Mouse (Mus musculus) MEL (cell line): ENCODE data around the gene Prox1. TPM values are rescaled to one million over a fixed set of nuclear protein-coding genes. Genes with fewer than 3 reads are reported as not detected.

Source experiments
- DNase-seq: peaks from one replicate; pipeline ENCODE4 v3.0.0; 2011; ENCODE audit warnings: low read depth, low spot score
- H3K27ac ChIP-seq: 2 replicates; pipeline ENCODE4 v1.5.1; 2012; ENCODE audit warnings: low read depth, mild to moderate bottlenecking, control low read depth, low read length, moderate library complexity; ENCODE audit not compliant: control insufficient read depth
- H3K27me3 ChIP-seq, 2 experiments: fragments of 150-350 bp in 1 of 2; sonication (generic) in 1 of 2; 2 replicates each; pipeline ENCODE4 v1.6.1; 2012; ENCODE audit warnings: low read length in 2 of 2, mild to moderate bottlenecking in 2 of 2, improper control_type of control experiment in 1 of 2, moderate library complexity in 1 of 2; ENCODE audit not compliant: insufficient read depth in 2 of 2, control insufficient read depth in 1 of 2
- H3K36me3 ChIP-seq, 2 experiments: 2 replicates each; pipeline ENCODE4 v1.6.1; 2012 to 2014; ENCODE audit warnings: low read length in 2 of 2, improper control_type of control experiment in 1 of 2, inconsistent platforms in 1 of 2, mild to moderate bottlenecking in 1 of 2; ENCODE audit not compliant: insufficient read depth in 2 of 2, control insufficient read depth in 1 of 2
- H3K4me1 ChIP-seq, 2 experiments: fragments of 150-350 bp in 1 of 2; sonication (generic) in 1 of 2; 2 replicates each; pipeline ENCODE4 v1.6.1; 2012; ENCODE audit warnings: low read length in 2 of 2, improper control_type of control experiment in 1 of 2, mild to moderate bottlenecking in 1 of 2; ENCODE audit not compliant: insufficient read depth in 2 of 2, control insufficient read depth in 1 of 2
- H3K4me3 ChIP-seq, 2 experiments: fragments of 150-350 bp in 1 of 2; sonication (generic) in 1 of 2; 2 replicates each; pipeline ENCODE4 v1.5.1; 2012; ENCODE audit warnings: low read depth in 2 of 2, low read length in 2 of 2, mild to moderate bottlenecking in 2 of 2, moderate library complexity in 2 of 2, control low read depth in 1 of 2, improper control_type of control experiment in 1 of 2; ENCODE audit not compliant: control insufficient read depth in 1 of 2, insufficient read depth in 1 of 2
- H3K79me2 ChIP-seq: 2 replicates; pipeline ENCODE4 v1.6.1; 2012; ENCODE audit warnings: mild to moderate bottlenecking, low read length, moderate library complexity; ENCODE audit not compliant: control insufficient read depth, poor library complexity, insufficient read depth
- H3K9ac ChIP-seq: 2 replicates; pipeline ENCODE4 v1.6.1; 2012; ENCODE audit warnings: low read depth, mild to moderate bottlenecking, control low read depth, low read length, moderate library complexity; ENCODE audit not compliant: control insufficient read depth, poor library complexity, severe bottlenecking
- H3K9me3 ChIP-seq: fragments of 150-350 bp; sonication (generic); replicated peaks from 2 replicates; pipeline ENCODE4 v1.6.1; 2012; ENCODE audit warnings: mild to moderate bottlenecking, low read length, improper control_type of control experiment, moderate library complexity; ENCODE audit not compliant: insufficient read depth
- BHLHE40 ChIP-seq: IDR thresholded peaks from 2 replicates; pipeline ENCODE4 v1.6.1; 2012; ENCODE audit warnings: low read depth, mild to moderate bottlenecking, inconsistent platforms, low read length, improper control_type of control experiment, borderline replicate concordance
- CHD1 ChIP-seq: IDR thresholded peaks from 2 replicates; pipeline ENCODE4 v1.6.1; 2012; ENCODE audit warnings: low read depth, mild to moderate bottlenecking, inconsistent platforms, low read length, improper control_type of control experiment
- CHD2 ChIP-seq: IDR thresholded peaks from 2 replicates; pipeline ENCODE4 v1.6.1; 2011; ENCODE audit warnings: low read length, improper control_type of control experiment
- CTCF ChIP-seq, 3 experiments: IDR thresholded peaks in 2 of 3; conservative IDR thresholded peaks in 1 of 3; 2 replicates each; pipeline ENCODE4 v1.5.1; 2011 to 2012; ENCODE audit warnings: low read length in 3 of 3, low read depth in 2 of 3, mild to moderate bottlenecking in 2 of 3, improper control_type of control experiment in 1 of 3, inconsistent platforms in 1 of 3, mixed read lengths in 1 of 3, moderate library complexity in 1 of 3; ENCODE audit not compliant: control insufficient read depth in 1 of 3, insufficient read depth in 1 of 3, poor library complexity in 1 of 3, severe bottlenecking in 1 of 3
- E2F4 ChIP-seq: IDR thresholded peaks from 2 replicates; pipeline ENCODE4 v1.6.1; 2011; ENCODE audit warnings: low read depth, low read length, improper control_type of control experiment, borderline replicate concordance
- ELF1 ChIP-seq: IDR thresholded peaks from 2 replicates; pipeline ENCODE4 v1.6.1; 2014; ENCODE audit warnings: low read depth, mild to moderate bottlenecking, inconsistent platforms, low read length, improper control_type of control experiment, moderate library complexity
- EP300 ChIP-seq, 2 experiments: IDR thresholded peaks; 2 replicates each; pipeline ENCODE4 v1.6.1; 2011; ENCODE audit warnings: improper control_type of control experiment in 2 of 2, low read length in 2 of 2, low read depth in 1 of 2, mild to moderate bottlenecking in 1 of 2
- GABPA ChIP-seq: IDR thresholded peaks from 2 replicates; pipeline ENCODE4 v1.6.1; 2012; ENCODE audit warnings: low read depth, mild to moderate bottlenecking, inconsistent platforms, low read length, improper control_type of control experiment, moderate library complexity
- GATA1 ChIP-seq: IDR thresholded peaks from 2 replicates; pipeline ENCODE4 v1.6.1; 2011; ENCODE audit warnings: low read depth, low read length, improper control_type of control experiment
- MAX ChIP-seq: IDR thresholded peaks from 2 replicates; pipeline ENCODE4 v1.6.1; 2011; ENCODE audit warnings: low read length, improper control_type of control experiment
- MAZ ChIP-seq: IDR thresholded peaks from 2 replicates; pipeline ENCODE4 v1.6.1; 2012; ENCODE audit warnings: low read depth, mild to moderate bottlenecking, inconsistent platforms, low read length, improper control_type of control experiment
- MEF2A ChIP-seq: IDR thresholded peaks from 2 replicates; pipeline ENCODE4 v1.6.1; 2014; ENCODE audit warnings: low read depth, mild to moderate bottlenecking, inconsistent platforms, low read length, improper control_type of control experiment; ENCODE audit not compliant: poor library complexity, insufficient replicate concordance, severe bottlenecking; ENCODE audit errors: extremely low read depth
- MXI1 ChIP-seq: IDR thresholded peaks from 2 replicates; pipeline ENCODE4 v1.6.1; 2011; ENCODE audit warnings: mild to moderate bottlenecking, low read depth, low read length, improper control_type of control experiment
- NELFE ChIP-seq: IDR thresholded peaks from 2 replicates; pipeline ENCODE4 v1.6.1; 2011; ENCODE audit warnings: low read depth, low read length, improper control_type of control experiment
- NRF1 ChIP-seq: IDR thresholded peaks from 2 replicates; pipeline ENCODE4 v1.6.1; 2014; ENCODE audit warnings: low read depth, mild to moderate bottlenecking, inconsistent platforms, low read length, improper control_type of control experiment, moderate library complexity; ENCODE audit not compliant: poor library complexity, insufficient read depth, severe bottlenecking
- POLR2A ChIP-seq, 2 experiments: IDR thresholded peaks; 2 replicates each; pipeline ENCODE4 v1.6.1; 2011 to 2012; ENCODE audit warnings: low read length in 2 of 2, mild to moderate bottlenecking in 2 of 2, control low read depth in 1 of 2, improper control_type of control experiment in 1 of 2, low read depth in 1 of 2, moderate library complexity in 1 of 2; ENCODE audit not compliant: control insufficient read depth in 1 of 2, insufficient read depth in 1 of 2, poor library complexity in 1 of 2
- SMC3 ChIP-seq: IDR thresholded peaks from 2 replicates; pipeline ENCODE4 v1.6.1; 2011; ENCODE audit warnings: low read depth, low read length, improper control_type of control experiment
- TBP ChIP-seq: IDR thresholded peaks from 2 replicates; pipeline ENCODE4 v1.8.0; 2011; ENCODE audit warnings: low read depth, low read length, improper control_type of control experiment
- TCF12 ChIP-seq: IDR thresholded peaks from 2 replicates; pipeline ENCODE4 v1.6.1; 2014; ENCODE audit warnings: low read depth, mild to moderate bottlenecking, inconsistent platforms, low read length, improper control_type of control experiment, moderate library complexity
- UBTF ChIP-seq: IDR thresholded peaks from 2 replicates; pipeline ENCODE4 v1.6.1; 2012; ENCODE audit warnings: low read depth, mild to moderate bottlenecking, inconsistent platforms, low read length, improper control_type of control experiment, moderate library complexity, borderline replicate concordance; ENCODE audit not compliant: insufficient read depth
- USF2 ChIP-seq, 2 experiments: IDR thresholded peaks; 2 replicates each; pipeline ENCODE4 v1.6.1; 2011 to 2012; ENCODE audit warnings: improper control_type of control experiment in 2 of 2, low read length in 2 of 2, borderline replicate concordance in 1 of 2, inconsistent platforms in 1 of 2, low read depth in 1 of 2, mild to moderate bottlenecking in 1 of 2; ENCODE audit not compliant: insufficient read depth in 1 of 2
- ZKSCAN1 ChIP-seq: IDR thresholded peaks from 2 replicates; pipeline ENCODE4 v1.6.1; 2012; ENCODE audit warnings: low read depth, mild to moderate bottlenecking, inconsistent platforms, low read length, improper control_type of control experiment, moderate library complexity
- ZNF384 ChIP-seq: IDR thresholded peaks from 2 replicates; pipeline ENCODE4 v1.6.1; 2012; ENCODE audit warnings: low read depth, mild to moderate bottlenecking, inconsistent platforms, low read length, improper control_type of control experiment
- polyA plus RNA-seq, 2 experiments: library from polyadenylated mRNA; stranded (reverse) in 1 of 2; unstranded in 1 of 2; fragments of >175 nt in 1 of 2; fragments of >200 nt in 1 of 2; gene quantifications; 2 replicates each; pipeline versions ENCODE4 v1.2.1 to v1.2.4; 2012; ENCODE audit warnings: low replicate concordance in 2 of 2, low read depth in 1 of 2; ENCODE audit not compliant: insufficient read length in 2 of 2, insufficient read depth in 1 of 2, missing spikeins in 1 of 2
- total RNA-seq: library from RNA; depleted of rRNA; stranded (reverse); fragments of 300-350 nt; gene quantifications from 2 replicates; pipeline ENCODE4 v1.2.3, GENCODE M21; 2012

Gene Prox1
- total and polyA plus RNA-seq, 3 experiments: not detected

DNA sequence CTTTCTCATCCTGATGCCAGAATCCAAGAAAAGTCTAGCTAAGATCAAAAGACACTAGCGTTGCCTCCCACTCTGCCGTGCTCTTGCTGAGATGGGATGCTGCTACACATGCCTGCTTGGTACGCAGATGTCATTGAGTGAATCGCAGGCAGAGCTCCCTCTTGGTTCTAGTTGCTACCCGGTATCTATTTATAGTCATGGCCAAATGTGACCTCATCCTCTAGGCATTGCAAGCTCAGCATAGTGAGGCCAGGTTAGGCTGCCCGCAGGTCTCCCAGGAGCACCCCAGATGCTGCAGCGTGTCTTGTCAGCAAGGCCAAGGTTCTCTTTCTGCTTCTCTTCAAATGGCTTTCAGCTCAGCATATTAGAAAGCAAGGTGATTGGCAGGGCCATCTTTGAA is 84.8 kb downstream of the Prox1 start:
- Histone ChIP-seq H3K9ac (no peak overlapping the region), H3K27me3 (no peaks in the 10 kb centered on the region), H3K27ac (no peak overlapping the region), H3K4me1 (no peaks in the 10 kb centered on the region), H3K4me3 (no peak overlapping the region), H3K79me2 (no peaks in the 10 kb centered on the region), H3K9me3 (no peaks in the 10 kb centered on the region), H3K36me3 (no peaks in the 10 kb centered on the region)
- TF ChIP-seq CTCF (IDR thresholded peaks at IDR 0.05 in 2 of 3, conservative IDR thresholded peaks at IDR 0.05 in 1 of 3; ENCODE audit: control insufficient read depth in 1 of 3, insufficient read depth in 1 of 3, low read depth in 2 of 3, low read length in 3 of 3, poor library complexity in 1 of 3, severe bottlenecking in 1 of 3) (no peak), SMC3 (no peak), ZNF384 (no peak), ZKSCAN1 (no peak), E2F4 (no peak), MAX (no peak), ELF1 (no peak), TCF12 (no peak), EP300 (IDR thresholded peaks at IDR 0.05; ENCODE audit: low read depth in 1 of 2, low read length in 2 of 2) (no peak), MXI1 (no peak), GATA1 (no peak), UBTF (no peak), CHD2 (no peak), NELFE (no peak), GABPA (no peak), CHD1 (no peak), USF2 (IDR thresholded peaks at IDR 0.05; ENCODE audit: borderline replicate concordance in 1 of 2, insufficient read depth in 1 of 2, low read depth in 1 of 2, low read length in 2 of 2) (no peak), POLR2A (IDR thresholded peaks at IDR 0.05; ENCODE audit: control insufficient read depth in 1 of 2, insufficient read depth in 1 of 2, low read depth in 1 of 2, low read length in 2 of 2, poor library complexity in 1 of 2) (no peak), MAZ (no peak)
- DNase-seq: no peak

DNA sequence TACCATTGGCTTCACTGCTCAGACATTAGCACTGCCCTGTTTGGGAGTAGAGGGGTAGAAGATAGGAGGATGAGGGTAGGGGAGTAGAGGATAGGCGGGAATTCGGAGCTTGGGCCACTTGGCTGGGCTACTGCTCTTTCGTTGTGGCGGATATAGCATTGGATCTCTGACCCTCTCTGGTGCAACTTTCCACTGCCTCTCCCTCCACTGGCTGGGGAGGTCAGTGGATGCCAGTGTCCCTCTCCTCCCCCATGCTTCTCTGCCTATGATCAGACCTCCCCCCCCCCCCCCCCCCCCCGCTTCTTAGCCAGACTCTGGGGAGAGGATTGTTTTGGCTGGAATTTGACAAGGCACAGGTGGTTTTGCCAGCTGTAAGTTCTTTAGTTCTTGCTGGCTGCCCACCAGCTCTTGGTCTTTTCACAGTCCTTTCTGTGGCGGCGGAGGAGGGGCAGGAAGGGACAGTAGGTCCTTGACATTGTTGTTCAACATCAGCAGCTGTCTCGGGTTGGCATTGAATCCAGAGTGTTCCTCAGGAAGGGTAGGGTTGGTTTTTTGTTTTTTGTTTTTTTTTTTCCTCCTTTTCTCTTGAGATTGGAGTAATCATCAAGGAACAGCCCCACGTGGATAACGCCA is 90.8 kb downstream of the Prox1 start:
- Histone ChIP-seq H3K9me3 (no peaks in the 10 kb centered on the region), H3K9ac (no peak overlapping the region), H3K27ac (no peak overlapping the region), H3K36me3 (no peaks in the 10 kb centered on the region), H3K4me3 (no peak overlapping the region), H3K27me3 (no peaks in the 10 kb centered on the region), H3K79me2 (no peaks in the 10 kb centered on the region)
- DNase-seq: no peak
- TF ChIP-seq MEF2A: no peak
- no peak for TF ChIP-seq TBP
- no peak for TF ChIP-seq NRF1
- TF ChIP-seq BHLHE40: no peak
- TF ChIP-seq, all 39 proteins: peak for 0
- no peaks in the 10 kb centered on the region for H3K4me1 ChIP-seq
